Mouse (Mus musculus) effector memory CD4-positive, alpha-beta T cell, adult 5 months (primary cell): ENCODE results near the gene Gm14399. TPM values are rescaled to one million over a fixed set of nuclear protein-coding genes. Genes with fewer than 3 reads are reported as not detected.

Experiments
- polyA plus RNA-seq: library from polyadenylated mRNA; unstranded; fragments of 100-300 nt; shearing (Covaris generic); gene quantifications from one replicate; pipeline ENCODE4 v1.2.1, GENCODE M21; 2017

Gene Gm14399
- 10.1 TPM for polyA plus RNA-seq

DNA sequence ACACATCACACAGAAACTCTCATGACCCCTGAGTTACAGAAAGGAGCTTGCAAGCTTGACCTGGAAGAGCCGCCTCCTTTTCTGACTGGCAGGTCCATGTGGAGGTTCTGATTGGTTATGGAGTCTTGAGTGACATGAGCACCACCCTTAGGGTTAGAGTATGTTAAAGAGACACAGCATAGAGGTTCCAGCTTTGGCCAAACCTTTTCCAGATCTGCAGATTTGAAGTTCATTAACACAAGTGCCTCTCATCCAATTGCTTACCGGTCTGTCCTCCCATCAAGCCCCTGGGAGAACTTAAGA lies at the start of gene Gm14399:
Gene Gm14399 (minus strand): TSS at position 20 of the 303 bp plus-strand sequence.

DNA sequence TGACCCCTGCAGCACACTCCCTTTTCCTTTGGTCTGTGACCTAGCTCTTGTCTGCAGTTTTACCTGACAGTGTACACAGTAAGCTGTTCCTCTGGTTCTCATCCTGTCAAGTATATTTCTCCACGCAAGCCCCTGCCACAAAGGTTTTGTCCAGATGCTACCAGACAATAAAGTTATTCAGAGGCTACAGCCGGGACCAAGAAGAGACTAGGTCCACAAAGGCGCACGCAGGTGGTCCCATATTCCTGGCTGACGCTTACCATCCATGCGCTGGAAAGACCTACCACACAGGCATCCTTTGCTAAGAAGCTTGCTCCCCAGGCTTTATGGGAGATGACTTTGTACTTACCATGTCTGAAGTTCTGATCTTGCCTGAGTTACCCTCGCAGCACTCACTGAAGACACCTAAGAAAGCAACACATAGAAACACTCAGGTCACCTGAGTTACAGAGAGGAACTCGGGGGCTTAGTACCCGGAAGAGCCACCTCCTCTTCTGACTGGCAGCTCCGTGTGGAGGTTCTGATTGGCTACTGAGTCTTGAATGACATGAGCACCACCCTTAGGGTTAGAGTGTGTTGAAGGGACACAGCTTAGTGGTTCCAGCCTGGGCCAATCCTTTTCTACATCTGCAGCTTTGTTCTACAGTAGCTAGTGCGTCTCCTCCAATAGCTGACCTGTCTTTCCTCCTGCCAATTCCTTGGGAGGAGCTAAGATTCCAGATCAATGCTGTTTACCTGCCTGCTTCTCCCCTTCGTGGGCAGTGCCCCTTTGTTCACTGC lies 33.8 kb upstream of the Gm14399 start, which contains the start of gene Gm14443:
Gene Gm14443 (minus strand): TSS at position 471 of the 780 bp plus-strand sequence.

Other genes with a start within 250 kb of the Gm14399 start
- not detected for gene Gm14444, start 131.8 kb downstream of the Gm14399 start, polyA plus RNA-seq
- not detected for gene Gm14393, start 74.2 kb downstream of the Gm14399 start, polyA plus RNA-seq
- gene Gm14443, start 33.9 kb upstream of the Gm14399 start, polyA plus RNA-seq = not detected
- gene Gm14391, start 64.9 kb upstream of the Gm14399 start, polyA plus RNA-seq = 2.9 TPM
- 1.2 TPM for gene Gm14440, start 133.1 kb upstream of the Gm14399 start, polyA plus RNA-seq
- gene Gm4631, start 196.2 kb upstream of the Gm14399 start, polyA plus RNA-seq = 4.9 TPM
- gene Zfp968, start 230.4 kb upstream of the Gm14399 start, polyA plus RNA-seq = 0.46 TPM